Mouse (Mus musculus) CH12.LX (cell line): Measurements from ENCODE around the gene Klhl31. TPM values are rescaled to one million over a fixed set of nuclear protein-coding genes. Genes with fewer than 3 reads are reported as not detected.

Experiments used
- DNase-seq: peaks from one replicate; pipeline ENCODE4 v3.0.0-alpha.2; 2013; ENCODE audit errors: extremely low read depth
- H3K27ac ChIP-seq: 2 replicates; pipeline ENCODE4 v1.5.1; 2012; ENCODE audit warnings: low read depth, mild to moderate bottlenecking, control low read depth, moderate library complexity; ENCODE audit not compliant: insufficient read depth
- H3K27me3 ChIP-seq: replicated peaks from 2 replicates; pipeline ENCODE3; 2012; ENCODE audit warnings: inconsistent platforms
- H3K36me3 ChIP-seq, 2 experiments: replicated peaks in 1 of 2; 2 replicates each; pipeline versions ENCODE3 to v1.6.1; 2012; ENCODE audit warnings: inconsistent platforms in 1 of 2, low read length in 1 of 2, mild to moderate bottlenecking in 1 of 2, mixed read lengths in 1 of 2, moderate library complexity in 1 of 2; ENCODE audit not compliant: control insufficient read depth in 1 of 2, insufficient read depth in 1 of 2
- H3K4me1 ChIP-seq, 2 experiments: 2 replicates each; pipeline ENCODE4 v1.6.1; 2012; ENCODE audit warnings: inconsistent platforms in 1 of 2, moderate library complexity in 1 of 2; ENCODE audit not compliant: insufficient read depth in 2 of 2, control insufficient read depth in 1 of 2
- H3K4me2 ChIP-seq: 2 replicates; pipeline ENCODE4 v1.6.1; 2012; ENCODE audit warnings: low read depth, mild to moderate bottlenecking, control low read depth; ENCODE audit not compliant: poor library complexity, insufficient read depth, severe bottlenecking
- H3K4me3 ChIP-seq, 3 experiments: fragments of 150-350 bp in 1 of 3; sonication (generic) in 1 of 3; replicated peaks in 1 of 3; 2 replicates each; pipeline versions ENCODE3 to v1.5.1; 2011 to 2012; ENCODE audit warnings: low read depth in 2 of 3, low read length in 2 of 3, mild to moderate bottlenecking in 2 of 3, moderate library complexity in 2 of 3, control low read depth in 1 of 3, improper control_type of control experiment in 1 of 3, inconsistent platforms in 1 of 3, mixed read lengths in 1 of 3; ENCODE audit not compliant: poor library complexity in 1 of 3
- H3K79me2 ChIP-seq: replicated peaks from 2 replicates; pipeline ENCODE4 v1.6.1; 2012; ENCODE audit warnings: mild to moderate bottlenecking, moderate library complexity; ENCODE audit not compliant: control insufficient read depth, poor library complexity, insufficient read depth, severe bottlenecking; ENCODE audit errors: extremely low read depth
- H3K9ac ChIP-seq: 2 replicates; pipeline ENCODE4 v1.6.1; 2012; ENCODE audit warnings: low read depth, mild to moderate bottlenecking, control low read depth, moderate library complexity; ENCODE audit not compliant: insufficient read depth
- H3K9me3 ChIP-seq: replicated peaks from 2 replicates; pipeline ENCODE3; 2012; ENCODE audit warnings: low read length, inconsistent platforms, mixed read lengths
- BHLHE40 ChIP-seq: IDR thresholded peaks from 2 replicates; pipeline ENCODE4 v1.6.1; 2011; ENCODE audit warnings: mild to moderate bottlenecking, low read depth, low read length, improper control_type of control experiment
- CHD1 ChIP-seq: IDR thresholded peaks from 2 replicates; pipeline ENCODE4 v1.6.1; 2012; ENCODE audit warnings: low read depth, low read length, improper control_type of control experiment, inconsistent platforms
- CTCF ChIP-seq, 2 experiments: IDR thresholded peaks in 1 of 2; conservative IDR thresholded peaks in 1 of 2; 2 replicates each; pipeline ENCODE4 v1.5.1; 2011 to 2012; ENCODE audit warnings: low read depth in 2 of 2, low read length in 2 of 2, improper control_type of control experiment in 1 of 2, inconsistent platforms in 1 of 2, mild to moderate bottlenecking in 1 of 2, moderate library complexity in 1 of 2
- EP300 ChIP-seq: IDR thresholded peaks from 2 replicates; pipeline ENCODE4 v1.6.1; 2011; ENCODE audit warnings: low read length, improper control_type of control experiment
- ETS1 ChIP-seq: conservative IDR thresholded peaks from 2 replicates; pipeline ENCODE4 v1.6.1; 2012; ENCODE audit warnings: low read depth, mild to moderate bottlenecking, inconsistent platforms, low read length, improper control_type of control experiment, moderate library complexity
- IRF4 ChIP-seq: IDR thresholded peaks from 2 replicates; pipeline ENCODE4 v1.6.1; 2014; ENCODE audit warnings: low read depth, mild to moderate bottlenecking, inconsistent platforms, low read length, improper control_type of control experiment
- JUND ChIP-seq: conservative IDR thresholded peaks from 2 replicates; pipeline ENCODE4 v1.6.1; 2011; ENCODE audit warnings: low read depth, low read length, improper control_type of control experiment
- KAT2A ChIP-seq: IDR thresholded peaks from 2 replicates; pipeline ENCODE4 v1.6.1; 2012; ENCODE audit warnings: low read length, improper control_type of control experiment, inconsistent platforms; ENCODE audit not compliant: insufficient replicate concordance
- MYC ChIP-seq: IDR thresholded peaks from 2 replicates; pipeline ENCODE4 v1.6.1; 2011; ENCODE audit warnings: low read depth, mild to moderate bottlenecking, improper control_type of control experiment, low read length
- POLR2AphosphoS2 ChIP-seq: IDR thresholded peaks from 2 replicates; pipeline ENCODE4 v1.6.1; 2011; ENCODE audit warnings: low read depth, low read length, improper control_type of control experiment
- RAD21 ChIP-seq: IDR thresholded peaks from 2 replicates; pipeline ENCODE4 v1.6.1; 2011; ENCODE audit warnings: low read depth, mild to moderate bottlenecking, low read length, improper control_type of control experiment, moderate library complexity
- RCOR1 ChIP-seq: conservative IDR thresholded peaks from 2 replicates; pipeline ENCODE4 v1.6.1; 2012; ENCODE audit warnings: low read depth, mild to moderate bottlenecking, inconsistent platforms, low read length, improper control_type of control experiment
- SIN3A ChIP-seq: IDR thresholded peaks from 2 replicates; pipeline ENCODE4 v1.6.1; 2012; ENCODE audit warnings: low read length, improper control_type of control experiment, inconsistent platforms
- SMC3 ChIP-seq: IDR thresholded peaks from 2 replicates; pipeline ENCODE4 v1.6.1; 2011; ENCODE audit warnings: low read depth, low read length, improper control_type of control experiment
- TBP ChIP-seq: conservative IDR thresholded peaks from 2 replicates; pipeline ENCODE4 v1.6.1; 2011; ENCODE audit warnings: low read depth, low read length, improper control_type of control experiment
- UBTF ChIP-seq: IDR thresholded peaks from 2 replicates; pipeline ENCODE4 v1.6.1; 2012; ENCODE audit warnings: low read depth, mild to moderate bottlenecking, inconsistent platforms, low read length, improper control_type of control experiment, moderate library complexity
- ZC3H11A ChIP-seq: IDR thresholded peaks from 2 replicates; pipeline ENCODE4 v1.6.1; 2012; ENCODE audit warnings: low read depth, mild to moderate bottlenecking, inconsistent platforms, low read length, improper control_type of control experiment
- dilution Hi-C: fragments of 300-500 bp; cut with MboI; formaldehyde crosslinking; loops from 2 replicates; pipeline ENCODE4 v1.14.3; 2020; ENCODE audit warnings: low sequenced_read_pairs; ENCODE audit not compliant: extremely low pct_unique_long_range_greater_than_20kb, extremely low pct_ligation_motif_present
- in situ Hi-C: fragments of 300-500 bp; cut with MboI; formaldehyde crosslinking; loops from 3 replicates; pipeline ENCODE4 v1.14.3; 2019; ENCODE audit warnings: low sequenced_read_pairs, low pct_ligation_motif_present, low pct_unique_long_range_greater_than_20kb, mixed read lengths
- polyA plus RNA-seq: library from polyadenylated mRNA; unstranded; fragments of >175 nt; gene quantifications from 2 replicates; pipeline ENCODE4 v1.2.1, GENCODE M21; 2012; ENCODE audit warnings: low read depth; ENCODE audit not compliant: insufficient read length
- total RNA-seq, 2 experiments: library from RNA; depleted of rRNA; stranded (reverse); fragments of 300-350 nt in 1 of 2; fragments of >200 nt in 1 of 2; gene quantifications; 2 replicates each; pipeline ENCODE4 v1.2.3; 2012 to 2014

Gene Klhl31
- total and polyA plus RNA-seq, 3 experiments, result not detected

DNA sequence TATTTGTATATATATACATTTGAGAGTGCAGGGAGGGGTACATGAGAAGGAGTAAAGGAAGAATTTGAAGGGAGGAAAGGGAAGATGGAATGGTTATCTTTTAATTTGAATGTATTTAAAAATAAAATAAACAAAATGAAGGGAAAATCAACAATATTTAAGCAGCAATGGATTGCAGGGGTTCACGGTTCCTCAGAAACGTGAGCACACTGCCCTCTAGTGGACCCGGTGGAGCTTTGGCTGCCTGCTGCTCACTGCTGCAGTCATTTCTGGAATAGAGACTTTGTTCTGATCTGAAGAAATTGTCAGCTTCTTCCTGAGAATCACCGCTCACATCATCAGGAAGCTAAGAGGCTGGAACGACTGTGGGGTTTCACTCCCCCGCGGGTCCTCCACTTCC, 28.5 kb upstream of the Klhl31 start:
- Histone ChIP-seq H3K4me3 (no peak overlapping the region), H3K9me3 (no peaks in the 10 kb centered on the region), H3K4me2 (no peak overlapping the region), H3K36me3 (no peaks in the 10 kb centered on the region), H3K9ac (no peak overlapping the region), H3K4me1 (no peaks in the 10 kb centered on the region), H3K27ac (no peak overlapping the region), H3K79me2 (no peaks in the 10 kb centered on the region), H3K27me3 (no peaks in the 10 kb centered on the region)
- DNase-seq, result peak; percentile 79
- dilution Hi-C loops (no loop called here), in situ Hi-C loops (loop anchor here (10.0 kb wide), 1 partner anchor 193 kb away; no protein-coding TSS in a partner anchor)
- peak; percentile 83 for TF ChIP-seq IRF4
- TF ChIP-seq RAD21, result peak; percentile 88
- TF ChIP-seq CTCF (conservative IDR thresholded peaks at IDR 0.05 in 1 of 2, IDR thresholded peaks at IDR 0.05 in 1 of 2; ENCODE audit: low read depth in 2 of 2, low read length in 2 of 2), result peak; percentile 73 to 86; a peak in 3 of 4 replicates
- TF ChIP-seq ZC3H11A, result peak; percentile 32; the same call in 1 of the 2 replicates
- TF ChIP-seq JUND, result peak; percentile 84
- TF ChIP-seq SMC3, result peak; percentile 79
- no peak for TF ChIP-seq CHD1
- TF ChIP-seq SIN3A, result no peak
- peak; percentile 63 for TF ChIP-seq BHLHE40

DNA sequence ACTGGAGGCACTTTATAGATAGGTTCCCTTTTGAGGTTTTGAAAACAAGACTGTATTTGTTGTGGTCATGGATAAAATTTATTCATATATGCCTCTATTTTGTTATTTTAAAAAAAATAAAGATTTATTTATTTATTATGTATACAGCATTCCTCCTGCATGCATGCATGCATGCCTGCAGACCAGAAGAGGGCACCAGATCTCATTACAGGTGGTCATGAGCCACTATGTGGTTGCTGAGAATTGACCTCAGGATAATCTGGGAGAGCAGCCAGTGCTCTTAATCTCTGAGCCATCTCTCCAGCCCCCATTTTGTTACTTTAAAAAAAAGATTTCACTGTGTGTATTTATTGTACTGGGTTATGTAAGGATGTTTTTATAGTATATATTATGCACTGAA, 25.5 kb upstream of the Klhl31 start:
- Histone ChIP-seq H3K4me1 (peaks cover 0 to 5% of the 10 kb centered on the region in 2 experiments; a peak in 2 of 4 replicates), H3K79me2 (no peaks in the 10 kb centered on the region), H3K9me3 (peaks cover 4% of the 10 kb centered on the region), H3K4me2 (no peak overlapping the region), H3K4me3 (no peak overlapping the region), H3K36me3 (no peaks in the 10 kb centered on the region), H3K27me3 (no peaks in the 10 kb centered on the region), H3K27ac (no peak overlapping the region), H3K9ac (no peak overlapping the region)
- DNase-seq, result no peak
- in situ Hi-C loops, result no loop called here
- dilution Hi-C loops, result no loop called here
- TF ChIP-seq RAD21, result peak; percentile 42
- TF ChIP-seq KAT2A, result no peak
- no peak for TF ChIP-seq RCOR1
- no peak for TF ChIP-seq MYC
- peak; percentile 58 for TF ChIP-seq SMC3
- peak; percentile 34 to 60; a peak in 3 of 4 replicates for TF ChIP-seq CTCF (conservative IDR thresholded peaks at IDR 0.05 in 1 of 2, IDR thresholded peaks at IDR 0.05 in 1 of 2; ENCODE audit: low read depth in 2 of 2, low read length in 2 of 2)
- TF ChIP-seq, all 38 proteins: peak for 3

DNA sequence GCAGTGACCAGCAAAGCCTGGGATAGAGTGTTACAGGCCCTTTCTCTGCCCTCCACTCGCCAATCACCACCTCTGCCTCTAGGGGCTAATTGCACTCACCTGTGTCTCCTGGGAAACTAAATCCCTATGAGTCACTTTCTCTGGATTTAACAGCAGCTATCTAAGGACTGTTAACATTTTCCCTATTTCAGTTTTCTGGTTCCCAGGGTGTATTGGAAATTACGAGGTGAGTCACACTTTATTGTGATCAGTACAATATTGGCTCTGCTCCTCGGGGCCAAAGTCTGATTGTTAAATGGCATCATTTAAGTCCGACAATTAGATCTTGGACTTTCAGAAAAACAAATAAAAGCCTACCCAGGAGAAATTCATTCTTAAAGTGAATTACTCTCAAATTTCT, 24.0 kb upstream of the Klhl31 start:
- no peak overlapping the region for H3K4me3 ChIP-seq
- H3K4me1 ChIP-seq, result peaks cover 3 to 20% of the 10 kb centered on the region in 2 experiments
- in situ Hi-C loops, result no loop called here
- no peak overlapping the region for H3K27ac ChIP-seq
- H3K36me3 ChIP-seq, result no peaks in the 10 kb centered on the region
- H3K9ac ChIP-seq, result no peak overlapping the region
- H3K4me2 ChIP-seq, result no peak overlapping the region
- no peaks in the 10 kb centered on the region for H3K27me3 ChIP-seq
- no peak for DNase-seq
- no peaks in the 10 kb centered on the region for H3K79me2 ChIP-seq
- H3K9me3 ChIP-seq, result peaks cover 4% of the 10 kb centered on the region
- no peak for TF ChIP-seq UBTF
- no peak for TF ChIP-seq ETS1
- TF ChIP-seq TBP, result no peak
- TF ChIP-seq EP300, result no peak
- TF ChIP-seq POLR2AphosphoS2, result no peak
- dilution Hi-C loops, result no loop called here
